Mouse (Mus musculus) macrophage (primary cell): Measurements from ENCODE around the gene Dact2. TPM values are rescaled to one million over a fixed set of nuclear protein-coding genes. Genes with fewer than 3 reads are reported as not detected.

Experiments used
- H3K27ac ChIP-seq: fragments of 350-480 bp; formaldehyde crosslinking; 2 replicates; pipeline ENCODE4 v1.9.0; 2021
- H3K36me3 ChIP-seq: fragments of 350-480 bp; formaldehyde crosslinking; 2 replicates; pipeline ENCODE4 v1.9.0; 2021; ENCODE audit errors: inconsistent target
- H3K4me3 ChIP-seq: fragments of 350-480 bp; formaldehyde crosslinking; 2 replicates; pipeline ENCODE4 v1.9.0; 2021; ENCODE audit errors: inconsistent target
- H3K79me2 ChIP-seq: fragments of 350-480 bp; formaldehyde crosslinking; 2 replicates; pipeline ENCODE4 v1.9.0; 2021; ENCODE audit errors: inconsistent target
- WGBS: methylation state at CpG from one replicate; pipeline ENCODE4 v1.1.7; 2026; ENCODE audit warnings: inconsistent platforms; ENCODE audit not compliant: missing documents; 5-methylcytosine and 5-hydroxymethylcytosine counted together
- polyA plus RNA-seq: library from polyadenylated mRNA; stranded (reverse); fragments of 250-400 nt; gene quantifications from 3 replicates; pipeline ENCODE4 v1.2.4, GENCODE M21; 2018; ENCODE audit warnings: inconsistent platforms

Dact2 gene
- polyA plus RNA-seq, 1 experiment from 2014 or later: not detected

DNA sequence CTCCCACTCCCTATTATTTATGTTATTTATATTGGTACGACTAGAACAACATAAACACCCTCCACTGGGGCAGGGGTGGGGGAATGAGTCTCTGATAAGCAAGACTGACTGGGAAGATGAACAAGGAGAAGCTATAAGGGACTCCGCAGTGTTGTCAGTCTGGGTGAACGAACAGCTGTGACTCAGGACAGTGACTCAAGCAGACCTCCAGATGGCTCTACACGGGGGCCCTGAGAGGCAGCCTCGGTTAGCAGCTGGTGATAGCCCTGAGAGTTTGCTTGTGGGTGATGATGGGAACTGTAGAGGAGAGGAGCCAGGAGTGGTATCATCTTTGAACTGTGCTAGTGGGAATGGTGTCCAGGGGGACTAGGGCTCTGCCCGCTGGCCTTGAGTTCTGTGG, 23.5 kb upstream of the Dact2 start:
- WGBS: 45% methylated on average over 6 of the region's 6 CpGs

DNA sequence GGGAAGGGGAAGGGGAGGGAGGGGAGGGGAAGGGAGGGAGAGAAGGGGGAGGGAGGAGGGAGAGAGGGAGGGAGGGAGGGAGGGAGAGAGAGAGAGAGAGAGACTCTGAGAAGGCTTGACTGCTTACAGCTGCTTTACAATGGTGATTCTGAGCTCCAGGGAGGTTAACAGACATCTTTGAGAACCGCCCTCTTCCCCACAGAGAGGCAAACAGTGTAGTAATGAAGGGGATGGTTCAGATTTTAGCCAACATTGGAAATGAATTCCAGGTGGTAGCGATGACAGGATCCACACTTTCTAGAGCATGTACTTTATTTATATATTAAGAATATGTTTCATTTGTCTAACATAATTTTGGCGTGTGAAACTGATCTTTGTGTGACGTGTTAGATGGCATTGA, 22.7 kb upstream of the Dact2 start:
- 54% methylated on average over 4 of the region's 4 CpGs for WGBS
- Histone ChIP-seq H3K79me2 (no peaks in the 10 kb centered on the region), H3K36me3 (no peaks in the 10 kb centered on the region), H3K27ac (no peak overlapping the region), H3K4me3 (no peak overlapping the region)

More for the DNA sequence above, 23.5 kb upstream of the Dact2 start:
- Histone ChIP-seq H3K79me2 (no peaks in the 10 kb centered on the region), H3K27ac (no peak overlapping the region), H3K4me3 (no peak overlapping the region), H3K36me3 (no peaks in the 10 kb centered on the region)

DNA sequence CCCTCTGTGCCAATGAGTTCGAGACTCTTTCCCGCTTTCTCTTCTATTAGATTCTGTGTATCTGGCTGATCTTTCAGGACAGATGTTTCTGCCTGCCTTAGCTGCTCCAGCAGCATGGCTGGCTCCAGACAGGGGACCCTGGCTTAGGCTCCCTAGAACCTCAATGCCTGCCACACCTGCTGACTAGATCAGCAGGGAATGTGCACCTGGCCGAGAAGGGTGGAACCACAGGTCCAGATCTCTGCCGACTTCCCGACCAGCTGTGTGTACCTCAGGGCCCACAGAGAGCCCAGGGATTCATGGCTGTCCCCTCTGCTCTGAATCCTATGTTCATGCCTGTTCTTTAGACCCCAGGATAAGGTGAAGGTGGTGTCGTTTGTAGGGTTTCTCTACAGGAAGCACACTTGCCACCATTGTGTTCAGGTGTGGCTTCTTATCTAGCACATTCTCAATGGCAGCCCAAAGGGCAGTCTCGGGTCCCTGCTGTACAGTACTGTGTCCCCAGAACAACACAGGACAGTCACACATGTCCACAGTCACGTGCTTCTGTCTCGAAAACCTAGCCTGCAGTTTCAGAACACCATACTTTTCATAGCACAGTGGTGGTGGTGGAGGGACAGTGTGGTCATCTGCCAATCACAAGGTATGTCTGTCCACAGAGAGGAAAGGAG, 22.0 kb upstream of the Dact2 start:
- Histone ChIP-seq H3K36me3 (no peaks in the 10 kb centered on the region), H3K27ac (no peak overlapping the region), H3K4me3 (no peak overlapping the region), H3K79me2 (no peaks in the 10 kb centered on the region)
- WGBS: 59% methylated on average over 9 of the region's 9 CpGs

DNA sequence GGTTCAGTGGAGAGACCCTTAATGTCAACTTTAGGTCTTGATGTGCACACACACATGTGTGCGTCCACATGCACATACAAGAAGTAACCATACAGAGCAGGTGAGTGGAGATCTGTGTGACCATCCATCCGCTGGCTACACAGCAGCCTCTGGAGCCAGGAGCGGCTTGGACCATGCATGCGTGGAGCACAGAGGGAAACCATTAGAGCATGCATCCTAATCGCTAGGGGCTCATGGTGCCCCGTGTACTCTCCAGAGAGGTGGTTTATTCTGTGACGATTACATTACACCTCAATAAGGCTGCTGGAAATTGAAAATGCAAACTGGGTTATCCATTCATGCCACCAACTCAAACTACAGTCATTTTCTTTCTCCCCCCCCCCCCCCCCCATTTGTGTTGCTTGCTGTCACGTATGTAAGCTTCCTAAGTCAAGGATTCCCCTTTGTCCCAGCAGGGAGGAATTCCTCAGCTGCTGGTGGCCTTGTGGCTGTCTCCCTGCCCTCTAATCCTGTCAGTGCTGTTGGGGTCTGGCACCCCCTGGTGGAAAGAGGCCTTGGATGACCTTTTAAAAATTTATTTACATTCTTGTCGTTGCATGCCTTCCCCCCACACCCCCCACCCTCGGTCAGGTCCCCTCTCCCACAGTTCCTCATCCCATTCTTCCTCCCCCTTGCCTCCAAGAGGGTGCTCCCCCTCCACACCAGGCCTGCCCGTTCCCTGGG, 17.9 kb upstream of the Dact2 start:
- no peak overlapping the region for H3K27ac ChIP-seq
- WGBS: 41% methylated on average over 11 of the region's 11 CpGs
- no peaks in the 10 kb centered on the region for H3K36me3 ChIP-seq
- no peaks in the 10 kb centered on the region for H3K79me2 ChIP-seq
- H3K4me3 ChIP-seq: no peak overlapping the region

DNA sequence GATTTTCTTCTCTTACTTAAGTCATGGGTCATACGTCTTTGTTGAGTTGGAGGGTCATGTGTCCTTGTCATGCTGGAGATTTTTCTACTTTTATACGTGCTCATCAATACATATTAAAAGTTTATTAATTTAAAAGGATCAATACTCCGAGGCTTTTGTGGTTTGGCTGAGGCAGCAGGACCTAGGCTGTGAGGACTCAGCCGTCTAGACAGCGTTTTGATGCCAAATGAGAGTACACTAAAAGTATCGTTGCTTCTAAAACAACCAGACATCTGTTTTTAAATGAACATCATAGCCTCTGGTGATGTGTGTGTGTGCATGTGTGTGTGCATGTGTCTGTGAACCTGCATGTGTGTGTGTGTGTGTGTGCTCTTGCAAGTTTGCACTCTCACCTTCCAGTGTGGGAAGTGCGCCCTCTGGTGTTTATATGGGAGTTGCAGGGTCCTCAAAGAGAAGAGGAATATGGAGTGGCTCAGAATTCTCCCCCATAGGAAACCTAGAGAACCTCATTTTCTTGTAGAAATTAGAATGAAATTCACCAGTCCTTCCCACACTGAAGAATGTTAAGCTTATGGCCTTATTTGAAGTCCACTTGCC, 16.6 kb upstream of the Dact2 start:
- Histone ChIP-seq H3K36me3 (no peaks in the 10 kb centered on the region), H3K27ac (no peak overlapping the region), H3K4me3 (no peak overlapping the region), H3K79me2 (no peaks in the 10 kb centered on the region)
- WGBS: 67% methylated on average over 7 of the region's 7 CpGs

DNA sequence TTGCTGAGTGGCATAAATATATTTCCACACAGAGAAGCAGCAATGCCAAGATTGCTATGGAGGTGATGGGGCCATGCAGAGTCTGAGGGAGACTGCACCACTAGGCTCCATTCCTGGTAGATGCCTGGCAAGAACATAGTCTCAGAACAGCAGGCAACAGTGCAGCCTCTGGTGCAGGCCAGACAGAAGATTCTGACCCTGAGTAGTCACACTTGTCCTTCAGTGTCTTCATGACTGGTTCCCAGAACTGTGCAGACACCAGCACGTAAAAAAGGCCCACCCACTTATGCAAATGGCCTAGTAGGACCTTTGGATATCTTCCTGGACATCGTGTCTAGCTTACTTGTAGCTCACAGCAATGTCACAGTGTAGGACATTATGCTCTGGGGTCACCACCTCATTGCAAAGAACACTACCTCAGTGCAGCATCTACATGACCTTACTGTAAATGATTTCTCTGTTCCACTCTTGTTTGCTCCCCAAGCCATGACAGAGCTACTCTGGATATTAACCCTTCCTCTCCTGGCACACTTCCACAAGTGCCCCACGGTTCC, 9.9 kb upstream of the Dact2 start:
- WGBS: 63% methylated on average over 3 of the region's 3 CpGs

DNA sequence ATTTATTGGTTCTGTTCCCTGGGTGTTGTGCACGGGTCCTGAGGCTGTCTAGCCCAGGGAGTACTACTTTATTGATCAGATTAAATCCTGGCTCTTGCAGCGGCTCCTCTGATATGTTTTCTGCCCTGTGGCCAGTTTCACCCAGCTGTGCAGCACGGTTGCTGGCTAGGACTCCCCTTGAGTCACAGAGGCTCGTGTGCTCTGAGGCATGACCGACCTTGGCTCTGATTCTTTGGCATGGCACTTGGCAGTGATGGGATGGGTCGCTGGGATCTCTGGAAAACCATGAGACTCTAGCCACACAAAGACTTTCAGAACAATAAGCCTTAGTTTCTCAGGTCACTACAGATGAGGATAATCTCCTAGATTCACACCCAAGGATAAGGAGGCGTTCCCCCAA, 8.7 kb upstream of the Dact2 start:
- WGBS: 78% methylated on average over 7 of the region's 7 CpGs
- Histone ChIP-seq H3K27ac (no peak overlapping the region), H3K36me3 (no peaks in the 10 kb centered on the region), H3K79me2 (no peaks in the 10 kb centered on the region), H3K4me3 (no peak overlapping the region)

More for the DNA sequence above, 9.9 kb upstream of the Dact2 start:
- no peak overlapping the region for H3K27ac ChIP-seq
- no peak overlapping the region for H3K4me3 ChIP-seq
- no peaks in the 10 kb centered on the region for H3K36me3 ChIP-seq
- H3K79me2 ChIP-seq: no peaks in the 10 kb centered on the region

DNA sequence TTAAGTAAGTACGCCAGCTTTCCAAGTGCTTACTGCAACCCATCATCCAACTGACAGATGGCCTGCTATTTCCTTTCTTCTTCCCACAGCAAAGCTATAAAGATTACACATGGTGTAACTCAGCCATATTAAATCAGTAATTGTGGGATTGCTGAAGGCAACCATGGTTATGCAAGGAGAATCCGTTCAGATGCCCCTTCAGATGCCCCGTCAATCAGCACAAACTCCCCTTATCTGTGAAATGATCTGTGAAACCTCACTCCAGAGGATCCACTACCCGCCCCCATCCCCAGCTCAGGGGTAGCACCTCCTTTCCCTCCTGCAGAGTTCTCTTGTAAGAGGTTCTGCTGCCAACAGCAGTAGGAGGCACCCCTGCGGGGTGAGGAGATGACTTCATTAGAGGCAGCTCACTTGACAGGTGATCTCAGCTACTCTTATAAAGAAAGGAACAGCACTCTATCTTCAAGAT, 3.0 kb upstream of the Dact2 start:
- Histone ChIP-seq H3K4me3 (no peak overlapping the region), H3K36me3 (no peaks in the 10 kb centered on the region), H3K79me2 (no peaks in the 10 kb centered on the region), H3K27ac (no peak overlapping the region)
- WGBS: 37% methylated on average over 5 of the region's 5 CpGs

DNA sequence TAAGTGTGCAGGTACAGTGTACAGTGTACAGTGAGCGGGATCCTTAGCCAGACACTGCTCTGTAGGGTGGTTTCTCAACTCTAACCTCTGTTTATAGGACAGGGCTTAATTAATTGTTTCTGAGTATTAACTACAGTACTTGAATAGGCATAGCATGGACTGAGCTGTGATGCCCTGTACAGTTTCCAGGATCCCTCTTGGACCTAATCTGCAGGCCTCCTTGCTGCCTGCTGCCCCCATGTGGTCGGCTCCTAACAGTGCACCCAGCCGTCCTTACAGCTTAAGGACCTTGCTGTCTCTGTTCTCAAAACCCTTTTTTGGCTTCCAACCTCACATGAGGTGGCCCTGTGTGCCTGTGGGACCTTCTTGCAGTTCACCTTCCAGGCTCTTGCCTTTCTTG, 2.0 kb upstream of the Dact2 start:
- Histone ChIP-seq H3K4me3 (no peak overlapping the region), H3K79me2 (no peaks in the 10 kb centered on the region), H3K27ac (no peak overlapping the region), H3K36me3 (no peaks in the 10 kb centered on the region)
- 31% methylated on average over 3 of the region's 3 CpGs for WGBS

DNA sequence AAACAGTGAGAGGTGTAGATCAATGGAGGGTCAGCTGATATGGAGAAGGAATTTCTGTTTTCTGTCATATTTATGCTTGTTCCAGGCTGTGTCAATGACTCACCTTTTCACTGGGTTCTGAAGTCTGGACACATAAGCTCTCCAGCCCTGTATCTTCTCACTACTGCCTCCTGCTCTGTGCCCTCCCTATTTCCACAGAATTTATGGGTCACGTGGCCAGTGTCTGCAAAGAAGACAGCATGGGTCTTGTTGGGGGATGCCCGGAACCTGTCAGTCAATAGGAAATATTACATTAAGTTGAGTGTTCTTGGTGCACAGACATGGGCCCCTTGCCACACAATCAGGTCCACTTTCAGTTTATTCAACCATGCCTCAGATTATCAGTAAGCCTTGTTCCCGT, 1.1 kb upstream of the Dact2 start:
- 85% methylated on average over 3 of the region's 3 CpGs for WGBS
- H3K27ac ChIP-seq: no peak overlapping the region
- no peak overlapping the region for H3K4me3 ChIP-seq
- H3K36me3 ChIP-seq: no peaks in the 10 kb centered on the region
- H3K79me2 ChIP-seq: no peaks in the 10 kb centered on the region

DNA sequence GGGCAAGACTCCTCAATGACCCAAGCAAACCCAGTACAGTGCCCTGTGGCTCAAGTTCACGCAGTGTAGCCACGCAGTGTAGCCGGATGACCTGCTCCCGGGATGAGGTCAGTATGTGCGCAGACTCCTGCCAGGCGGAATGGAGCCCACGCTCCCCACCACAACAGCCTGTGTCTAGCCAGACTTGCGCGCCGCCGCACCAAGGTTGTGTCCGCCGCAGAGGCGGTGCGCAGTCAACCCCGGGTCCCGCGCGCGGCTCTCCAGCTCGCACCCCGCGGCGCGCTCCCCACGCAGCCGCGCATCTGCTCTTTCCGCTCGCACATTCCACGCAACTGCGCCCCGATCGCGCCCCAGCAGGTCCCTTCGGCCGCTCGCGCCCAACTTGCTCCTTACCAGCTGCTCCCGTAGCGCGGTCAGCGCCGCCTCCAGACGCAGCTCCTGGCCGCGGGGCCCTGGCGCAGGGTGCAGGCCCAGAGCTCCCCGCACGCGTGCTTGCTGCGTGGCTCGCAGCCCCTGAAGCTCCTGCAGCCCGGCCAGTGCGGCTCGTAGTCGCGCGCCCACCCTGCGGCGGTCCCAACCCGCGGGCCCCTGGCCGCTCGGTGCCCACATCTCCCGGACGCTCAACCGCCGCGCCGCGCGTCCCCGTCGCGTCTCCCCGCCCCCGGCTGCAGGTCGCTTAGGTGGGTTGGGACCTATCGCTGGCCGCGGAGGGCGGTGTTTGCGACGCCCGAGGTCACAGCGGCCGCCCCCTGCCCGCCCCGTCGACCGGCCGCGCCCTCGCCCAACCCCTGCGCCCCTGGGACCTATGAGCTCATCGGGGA, 773 bp downstream of the Dact2 start:
- Histone ChIP-seq H3K36me3 (no peaks in the 10 kb centered on the region), H3K27ac (no peak overlapping the region), H3K4me3 (no peak overlapping the region), H3K79me2 (no peaks in the 10 kb centered on the region)
- 3% methylated on average over 94 of the region's 97 CpGs for WGBS

DNA sequence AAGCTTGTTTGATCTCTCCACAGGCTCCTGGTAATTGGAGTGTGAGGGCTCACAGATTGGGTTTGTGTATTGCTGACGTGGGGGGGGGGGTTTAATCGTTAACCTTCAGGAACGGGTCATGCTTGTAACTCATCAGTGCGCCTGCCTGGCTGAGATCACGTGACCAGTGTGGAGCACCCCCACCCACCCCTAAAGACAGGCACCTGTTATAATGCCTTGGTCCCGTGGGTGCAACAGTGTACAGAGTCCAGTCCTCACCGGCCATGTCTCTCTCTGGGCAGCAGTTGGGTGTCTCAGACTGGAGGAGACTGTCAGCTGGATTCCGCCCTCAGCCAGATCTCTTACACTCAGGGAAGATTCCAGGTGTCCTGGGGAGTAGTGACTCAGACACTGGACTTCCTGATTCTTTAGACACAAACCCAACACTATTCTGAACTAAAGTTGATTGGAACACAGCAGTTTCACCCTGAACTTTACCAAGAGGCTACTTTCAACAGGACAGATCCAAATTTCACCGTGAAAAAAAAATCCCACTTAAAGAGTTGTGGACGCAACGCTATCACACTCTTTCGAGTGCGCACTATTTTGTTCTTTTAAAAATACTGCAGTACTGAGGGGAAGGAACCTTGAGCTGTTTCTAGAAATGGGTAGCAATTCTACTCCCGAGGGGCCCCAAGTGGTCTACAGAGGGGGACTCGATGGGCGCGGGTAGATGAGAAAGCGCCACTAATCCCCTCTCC, 1.6 kb downstream of the Dact2 start:
- Histone ChIP-seq H3K36me3 (no peaks in the 10 kb centered on the region), H3K27ac (no peak overlapping the region), H3K79me2 (no peaks in the 10 kb centered on the region), H3K4me3 (no peak overlapping the region)
- 9% methylated on average over 18 of the region's 18 CpGs for WGBS

DNA sequence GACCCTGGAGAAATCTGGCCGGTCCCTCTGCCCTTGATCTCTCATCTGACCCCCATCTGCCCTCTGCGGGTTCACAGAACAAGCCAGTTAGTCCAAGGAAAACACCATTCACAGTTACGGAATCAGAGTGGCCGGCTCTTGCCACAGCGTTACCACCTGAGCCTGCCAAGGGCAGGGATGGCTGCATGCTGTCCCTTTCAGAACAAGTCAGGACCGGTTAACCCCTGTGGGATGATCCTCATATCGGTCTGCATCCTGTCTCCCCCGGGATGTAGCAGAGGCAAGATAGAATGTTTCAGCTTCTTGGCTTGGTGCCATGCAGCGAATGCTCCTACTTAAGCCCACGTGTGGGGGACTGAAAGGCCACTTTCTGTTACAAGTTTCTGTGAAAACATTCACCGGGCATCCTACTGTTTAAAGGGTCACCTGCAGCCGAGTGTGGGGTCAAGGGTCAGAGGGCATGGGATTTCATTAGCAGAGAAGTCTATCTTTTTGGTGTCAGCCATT, 2.8 kb downstream of the Dact2 start:
- Histone ChIP-seq H3K79me2 (no peaks in the 10 kb centered on the region), H3K27ac (no peak overlapping the region), H3K4me3 (no peak overlapping the region), H3K36me3 (no peaks in the 10 kb centered on the region)
- 26% methylated on average over 12 of the region's 12 CpGs for WGBS

DNA sequence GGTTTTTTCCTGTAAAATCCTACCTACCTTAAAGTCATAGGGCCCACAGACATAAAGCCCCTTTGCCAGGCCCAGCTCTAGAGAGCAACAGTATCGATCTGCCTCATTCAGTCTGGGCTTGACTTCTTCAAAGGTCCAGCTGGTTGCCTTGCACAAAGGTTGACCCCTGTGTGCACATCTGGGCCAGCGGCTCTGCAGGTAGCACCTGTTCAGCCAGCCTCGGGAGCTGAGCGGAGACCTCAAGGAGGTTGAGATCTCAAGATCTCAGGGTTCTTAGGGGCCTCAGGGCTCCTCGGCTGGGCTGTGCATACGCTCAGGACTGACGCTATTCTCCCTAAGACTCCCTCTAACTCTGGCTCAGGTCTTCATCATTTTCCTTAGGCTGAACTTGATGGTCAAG, 3.9 kb downstream of the Dact2 start:
- WGBS: 94% methylated on average over 7 of the region's 7 CpGs
- Histone ChIP-seq H3K27ac (no peak overlapping the region), H3K36me3 (no peaks in the 10 kb centered on the region), H3K79me2 (no peaks in the 10 kb centered on the region), H3K4me3 (no peak overlapping the region)
